Mouse (Mus musculus): Measurements from ENCODE around the gene Zbtb17.

DNA sequence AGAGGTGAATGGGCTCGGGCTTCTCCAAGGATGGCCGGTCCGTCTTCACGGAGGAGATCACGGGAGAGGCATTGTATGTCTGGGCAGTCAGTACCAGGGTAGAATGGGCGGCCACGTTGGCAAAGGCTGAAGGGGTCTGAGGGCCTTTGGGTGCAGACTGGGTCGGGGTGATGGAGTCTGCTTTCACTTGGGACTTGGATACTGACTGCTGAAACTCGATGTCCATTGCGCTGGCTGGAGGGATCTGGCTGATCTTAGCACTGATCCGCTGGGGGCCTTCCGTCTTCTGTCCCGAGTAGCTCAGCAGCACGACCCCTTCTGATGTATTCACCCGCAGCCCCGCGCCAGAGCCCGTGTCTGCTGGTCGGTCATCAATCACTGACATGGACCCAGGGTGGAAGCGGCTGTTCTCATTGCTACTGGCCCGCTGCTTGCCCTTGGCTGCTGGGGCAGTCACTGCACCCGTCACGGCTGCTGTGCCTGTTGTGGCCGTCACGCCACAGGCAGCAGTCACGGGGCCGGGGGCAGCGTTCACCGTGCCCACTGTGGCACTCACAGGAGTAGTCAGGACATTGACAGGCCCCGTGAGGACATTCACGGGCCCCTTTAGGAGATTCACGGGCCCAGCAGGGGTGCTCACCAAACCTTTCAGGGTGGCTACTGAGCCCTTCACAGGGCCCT lies 28.3 kb downstream of the Zbtb17 start:
- TF ChIP-seq USF1 (IDR thresholded peaks at IDR 0.05; ENCODE audit: low read depth) (no peak), POLR2A (IDR thresholded peaks at IDR 0.05; ENCODE audit: insufficient read length, low read depth) (no peak), TCF12 (IDR thresholded peaks at IDR 0.05; ENCODE audit: insufficient read depth, poor library complexity, severe bottlenecking) (no peak), REST (IDR thresholded peaks at IDR 0.05; ENCODE audit: insufficient read depth, insufficient read length) (no peak), E2F4 (IDR thresholded peaks at IDR 0.05; ENCODE audit: insufficient read depth) (no peak), POLR2AphosphoS2 (IDR thresholded peaks at IDR 0.05; ENCODE audit: insufficient read length, low read depth) (peak; percentile 14), MYOD1 (IDR thresholded peaks at IDR 0.05; ENCODE audit: control insufficient read depth in 1 of 3, insufficient read length in 2 of 3, low read depth in 2 of 3) (no peak), MAX (IDR thresholded peaks at IDR 0.05; ENCODE audit: low read depth) (no peak), CEBPB (IDR thresholded peaks at IDR 0.05; ENCODE audit: insufficient read depth, poor library complexity, severe bottlenecking) (no peak), MYOG (IDR thresholded peaks at IDR 0.05; ENCODE audit: control insufficient read depth in 1 of 3, insufficient read depth in 1 of 3, insufficient read length in 2 of 3, low read depth in 2 of 3) (no peak), TCF3 (IDR thresholded peaks at IDR 0.05; ENCODE audit: insufficient read length, low read depth) (no peak)
